Mouse (Mus musculus) megakaryocyte, embryonic 14.5 days (primary cell): ENCODE data around the gene Lmna. TPM values are rescaled to one million over a fixed set of nuclear protein-coding genes. Genes with fewer than 3 reads are reported as not detected.

Experiments
- H3K27me3 ChIP-seq: replicated peaks from 2 replicates; pipeline ENCODE3; 2012; ENCODE audit warnings: inconsistent platforms
- H3K36me3 ChIP-seq: replicated peaks from 2 replicates; pipeline ENCODE3; 2012; ENCODE audit warnings: low read length, inconsistent platforms, mixed read lengths
- H3K4me1 ChIP-seq: 2 replicates; pipeline ENCODE4 v1.6.1; 2012; ENCODE audit warnings: inconsistent platforms
- H3K4me3 ChIP-seq: replicated peaks from 2 replicates; pipeline ENCODE3; 2012; ENCODE audit warnings: moderate library complexity, mild to moderate bottlenecking, inconsistent platforms
- H3K9me3 ChIP-seq: 2 replicates; pipeline ENCODE4 v1.6.1; 2012; ENCODE audit warnings: inconsistent platforms
- FLI1 ChIP-seq: IDR thresholded peaks from 2 replicates; pipeline ENCODE4 v1.6.1; 2012; ENCODE audit warnings: low read length, inconsistent platforms, mixed read lengths
- GATA1 ChIP-seq: IDR thresholded peaks from 3 replicates; pipeline ENCODE4 v1.6.1; 2012; ENCODE audit warnings: mixed read lengths, low read length, inconsistent platforms, borderline replicate concordance
- polyA plus RNA-seq: library from polyadenylated mRNA; stranded (reverse); fragments of >175 nt; gene quantifications from 2 replicates; pipeline ENCODE4 v1.2.3, GENCODE M21; 2012; ENCODE audit warnings: low replicate concordance; ENCODE audit not compliant: insufficient read depth

Gene Lmna
- polyA plus RNA-seq, 1 experiment: 607 TPM

- Histone ChIP-seq H3K27me3 (peaks cover 11% of the 10 kb centered on the region), H3K4me1 (peaks cover 81% of the 10 kb centered on the region), H3K4me3 (no peak overlapping the region), H3K36me3 (peaks cover 3% of the 10 kb centered on the region), H3K9me3 (no peaks in the 10 kb centered on the region)
- TF ChIP-seq FLI1: no peak
- no peak for TF ChIP-seq GATA1
Observed at GRCm38 (mm10) chr3:88539397-88539796, 29.6 kb upstream of the Lmna start.

GRCm38 (mm10) chr3:88538271-88539145 lies 28.8 kb upstream of the Lmna start:
- Histone ChIP-seq H3K9me3 (no peaks in the 10 kb centered on the region), H3K27me3 (peaks cover 15% of the 10 kb centered on the region), H3K4me1 (peaks cover 79% of the 10 kb centered on the region), H3K4me3 (no peak overlapping the region), H3K36me3 (peaks cover 3% of the 10 kb centered on the region)
- no peak for TF ChIP-seq FLI1
- TF ChIP-seq GATA1: no peak

- TF ChIP-seq GATA1: no peak
- no peak for TF ChIP-seq FLI1
- peak overlapping the region; percentile 90 for H3K4me3 ChIP-seq
Observed at GRCm38 (mm10) chr3:88537146-88537545, 27.4 kb upstream of the Lmna start.

GRCm38 (mm10) chr3:88536103-88536930 lies 26.6 kb upstream of the Lmna start:
- no peak for TF ChIP-seq GATA1
- TF ChIP-seq FLI1: no peak
- Histone ChIP-seq H3K36me3 (no peaks in the 10 kb centered on the region), H3K9me3 (no peaks in the 10 kb centered on the region), H3K4me1 (peaks cover 74% of the 10 kb centered on the region), H3K27me3 (peaks cover 28% of the 10 kb centered on the region), H3K4me3 (peak overlapping the region; percentile 90)

More at GRCm38 (mm10) chr3:88537146-88537545, 27.4 kb upstream of the Lmna start:
- Histone ChIP-seq H3K36me3 (peaks cover 3% of the 10 kb centered on the region), H3K4me1 (peaks cover 79% of the 10 kb centered on the region), H3K27me3 (peaks cover 28% of the 10 kb centered on the region), H3K9me3 (no peaks in the 10 kb centered on the region)

GRCm38 (mm10) chr3:88535527-88535926 lies 25.8 kb upstream of the Lmna start:
- H3K36me3 ChIP-seq: no peaks in the 10 kb centered on the region
- TF ChIP-seq GATA1 (no peak), FLI1 (no peak)
- peaks cover 28% of the 10 kb centered on the region for H3K27me3 ChIP-seq
- H3K4me3 ChIP-seq: no peak overlapping the region
- H3K9me3 ChIP-seq: no peaks in the 10 kb centered on the region
- peaks cover 77% of the 10 kb centered on the region for H3K4me1 ChIP-seq

GRCm38 (mm10) chr3:88535005-88535404 lies 25.2 kb upstream of the Lmna start:
- H3K36me3 ChIP-seq: no peaks in the 10 kb centered on the region
- TF ChIP-seq FLI1 (no peak), GATA1 (no peak)
- peaks cover 31% of the 10 kb centered on the region for H3K27me3 ChIP-seq
- H3K4me1 ChIP-seq: peaks cover 77% of the 10 kb centered on the region
- H3K4me3 ChIP-seq: no peak overlapping the region
- H3K9me3 ChIP-seq: no peaks in the 10 kb centered on the region

GRCm38 (mm10) chr3:88533706-88534105 lies 23.9 kb upstream of the Lmna start:
- Histone ChIP-seq H3K27me3 (peaks cover 39% of the 10 kb centered on the region), H3K4me3 (no peak overlapping the region), H3K4me1 (peaks cover 81% of the 10 kb centered on the region), H3K9me3 (no peaks in the 10 kb centered on the region), H3K36me3 (peaks cover 4% of the 10 kb centered on the region)
- TF ChIP-seq GATA1 (no peak), FLI1 (no peak)

- TF ChIP-seq GATA1 (no peak), FLI1 (no peak)
- Histone ChIP-seq H3K36me3 (peaks cover 7% of the 10 kb centered on the region), H3K9me3 (no peaks in the 10 kb centered on the region), H3K27me3 (peaks cover 42% of the 10 kb centered on the region), H3K4me3 (peak overlapping the region; percentile 94), H3K4me1 (peaks cover 76% of the 10 kb centered on the region)
Observed at GRCm38 (mm10) chr3:88532689-88533511, 23.1 kb upstream of the Lmna start.

- H3K4me1 ChIP-seq: peaks cover 79% of the 10 kb centered on the region
- TF ChIP-seq FLI1 (no peak), GATA1 (no peak)
- H3K36me3 ChIP-seq: peaks cover 12% of the 10 kb centered on the region
- H3K4me3 ChIP-seq: peak within 1 kb of the TSS; percentile 94
- peaks cover 49% of the 10 kb centered on the region for H3K27me3 ChIP-seq
- no peaks in the 10 kb centered on the region for H3K9me3 ChIP-seq
Observed at GRCm38 (mm10) chr3:88532299-88532674, 22.5 kb upstream of the Lmna start, which contains the start of gene Mex3a. TSS of gene Mex3a (plus strand) at chr3:88532395.
